Comparison of ENCODE assay signal across 8 mouse cellular contexts in genomic region chr1:134065241-134065809, GRCm38 (mm10). TPM values are rescaled to one million over a fixed set of nuclear protein-coding genes. Genes with fewer than 3 reads are reported as not detected.
A peak's percentile ranks its signal among the peaks of the same experiment; 100 is the strongest.
DNase-seq lines count a peak whose midpoint lies in the region; ATAC-seq and TF ChIP-seq lines count a peak whose summit lies in the region.

No protein-coding gene starts in this region.

- no peak overlapping the region for H3K4me2 ChIP-seq in liver, embryonic 15.5 days
- H3K4me2 ChIP-seq in neural tube, embryonic 14.5 days (ENCODE audit: low read depth, low read length): no peak overlapping the region

- H3K27ac ChIP-seq in spleen, adult 2 months (ENCODE audit: insufficient read depth, low read length): peak overlapping the region; percentile 99
- H3K27ac ChIP-seq in liver, embryonic 15.5 days (replicated peaks): peak overlapping the region; percentile 79
- peak overlapping the region; percentile 3 for H3K27ac ChIP-seq in neural tube, embryonic 14.5 days (ENCODE audit: low read depth, low read length)

- peak; percentile 16; the same call in 1 of the 2 replicates for ATAC-seq in liver, embryonic 15.5 days (ENCODE audit: insufficient read depth)
- ATAC-seq in neural tube, embryonic 14.5 days (ENCODE audit: low read depth): no peak

- no peak overlapping the region for H3K4me3 ChIP-seq in spleen, adult 2 months (ENCODE audit: extremely low read depth, insufficient read depth, insufficient read length)
- H3K4me3 ChIP-seq in liver, embryonic 15.5 days (replicated peaks): no peak overlapping the region
- H3K4me3 ChIP-seq in neural tube, embryonic 14.5 days (ENCODE audit: low read depth, low read length): no peak overlapping the region

- DNase-seq in spleen, adult 2 months (ENCODE audit: low read depth in 1 of 2, low spot score in 2 of 2): peak in 1 of 2 experiments; percentile 52
- no peak for DNase-seq in spleen, postnatal 14 days (ENCODE audit: low spot score in 2 of 2)
- peak; percentile 67 to 81 for DNase-seq in heart, adult 9 months (ENCODE audit: low spot score in 2 of 2)
- no peak for DNase-seq in cerebellum, postnatal 36 days
- DNase-seq in kidney, postnatal 10 days: no peak
- no peak for DNase-seq in adrenal gland, adult 18-20 months (ENCODE audit: low spot score in 2 of 2)

- H3K27me3 ChIP-seq in spleen, adult 2 months (ENCODE audit: control insufficient read depth, insufficient read depth, low read length): no peaks in the 10 kb centered on the region
- H3K27me3 ChIP-seq in liver, embryonic 15.5 days: peaks cover 79% of the 10 kb centered on the region
- H3K27me3 ChIP-seq in neural tube, embryonic 14.5 days (ENCODE audit: control insufficient read depth, insufficient read depth, low read length): no peaks in the 10 kb centered on the region

- 4% methylated on average over 4 of the region's 4 CpGs for WGBS in spleen, adult 2 months
- WGBS in liver, embryonic 15.5 days (ENCODE audit: insufficient replicate concordance): 18% methylated on average over 4 of the region's 4 CpGs
- 76% methylated on average over 4 of the region's 4 CpGs for WGBS in neural tube, embryonic 14.5 days

- H3K4me1 ChIP-seq in spleen, adult 2 months (ENCODE audit: control insufficient read depth, insufficient read depth, insufficient read length): peaks cover 56% of the 10 kb centered on the region
- H3K4me1 ChIP-seq in liver, embryonic 15.5 days (replicated peaks): peaks cover 92% of the 10 kb centered on the region
- H3K4me1 ChIP-seq in neural tube, embryonic 14.5 days (ENCODE audit: control insufficient read depth, insufficient read depth, low read length): peaks cover 44% of the 10 kb centered on the region

- no peaks in the 10 kb centered on the region for H3K9me3 ChIP-seq in liver, embryonic 15.5 days (replicated peaks)
- H3K9me3 ChIP-seq in neural tube, embryonic 14.5 days (ENCODE audit: control insufficient read depth, low read length): no peaks in the 10 kb centered on the region

- H3K9ac ChIP-seq in liver, embryonic 15.5 days: no peak overlapping the region
- H3K9ac ChIP-seq in neural tube, embryonic 14.5 days (replicated peaks; ENCODE audit: low read depth, low read length): no peak overlapping the region

- TF ChIP-seq CTCF in spleen, adult 2 months (IDR thresholded peaks at IDR 0.05; ENCODE audit: extremely low read depth, insufficient read depth, insufficient read length, insufficient replicate concordance): no peak

- H3K36me3 ChIP-seq in spleen, adult 2 months (ENCODE audit: control insufficient read depth, insufficient read depth, low read length): no peaks in the 10 kb centered on the region
- no peaks in the 10 kb centered on the region for H3K36me3 ChIP-seq in liver, embryonic 15.5 days (replicated peaks)
- no peaks in the 10 kb centered on the region for H3K36me3 ChIP-seq in neural tube, embryonic 14.5 days (ENCODE audit: control insufficient read depth, insufficient read depth, low read length)

- no peak for TF ChIP-seq POLR2A in spleen, adult 2 months (IDR thresholded peaks at IDR 0.05; ENCODE audit: low read depth, low read length)

RNA-seq across cellular contexts. Expression of gene Btg2, which starts 13.6 kb away (rescaled TPM):
- 115 and 123 TPM in 2 replicates for polyA plus RNA-seq in spleen, adult 2 months (2012; rRNA removed)
- polyA plus RNA-seq in liver, embryonic 15.5 days (2015; fragmentation: Nextera tagmentation; extraction: Ambion mirVana): 103 and 108 TPM in 2 replicates
- polyA plus RNA-seq in neural tube, embryonic 14.5 days (2014; fragmentation: Nextera tagmentation; extraction: Ambion mirVana): 22.4 and 26.9 TPM in 2 replicates
- 10 to 100 TPM; 23.1 to 32.7 TPM for total RNA-seq in adrenal gland, adult 18-20 months (2021)

RNA-seq across cellular contexts. Expression of gene Fmod, which starts 28.3 kb away (rescaled TPM):
- 10.6 and 12.4 TPM in 2 replicates for polyA plus RNA-seq in spleen, adult 2 months (2012; rRNA removed)
- polyA plus RNA-seq in liver, embryonic 15.5 days (2015; fragmentation: Nextera tagmentation; extraction: Ambion mirVana): 2.6 and 3.3 TPM in 2 replicates
- polyA plus RNA-seq in neural tube, embryonic 14.5 days (2014; fragmentation: Nextera tagmentation; extraction: Ambion mirVana): 0.23 and 13.8 TPM in 2 replicates
- 1 to 10 TPM; 6.7 to 9.6 TPM for total RNA-seq in adrenal gland, adult 18-20 months (2021)

RNA-seq across cellular contexts. Expression of gene Chit1, which starts 45.7 kb away (rescaled TPM):
- 0.20 TPM in 1 of 2 replicates, not detected in the other for polyA plus RNA-seq in spleen, adult 2 months (2012; rRNA removed)
- polyA plus RNA-seq in liver, embryonic 15.5 days (2015; fragmentation: Nextera tagmentation; extraction: Ambion mirVana): 0.07 and 0.20 TPM in 2 replicates
- 0.52 and 1.4 TPM in 2 replicates for polyA plus RNA-seq in neural tube, embryonic 14.5 days (2014; fragmentation: Nextera tagmentation; extraction: Ambion mirVana)
- not detected for total RNA-seq in adrenal gland, adult 18-20 months (2021)

Comparison
In these comparisons a context has a peak if more than half of its experiments do, and no peak if none do; other contexts are left out.
1. DNase-seq: peak in heart, adult 9 months (2 of 2); none in spleen, postnatal 14 days (0 of 2), cerebellum, postnatal 36 days (0 of 2), kidney, postnatal 10 days (single experiment) and adrenal gland, adult 18-20 months (0 of 2).
2. H3K27ac ChIP-seq: peak in every context shown above with its lines; median percentile 99 in spleen, adult 2 months; 79 in liver, embryonic 15.5 days; 3 in neural tube, embryonic 14.5 days.